Mouse (Mus musculus): ENCODE measurements around the gene Tbl1xr1. TPM values are rescaled to one million over a fixed set of nuclear protein-coding genes. Genes with fewer than 3 reads are reported as not detected.

Gene Tbl1xr1
- 16.9 and 21.4 TPM in 2 replicates for polyA plus RNA-seq (2014; fragmentation: Nextera tagmentation; extraction: Ambion mirVana)

GRCm38 (mm10) chr3:22076561-22076935, at the start of gene Tbl1xr1:
Tbl1xr1 (plus strand) TSS chr3:22076652.
- peaks cover 22% of the 10 kb centered on the region for H3K4me1 ChIP-seq (ENCODE audit: control insufficient read depth, insufficient read depth, low read length)
- H3K4me3 ChIP-seq (ENCODE audit: low read depth, low read length), result peak within 1 kb of the TSS; percentile 73
- H3K36me3 ChIP-seq (ENCODE audit: control insufficient read depth, insufficient read depth, low read length), result no peaks in the 10 kb centered on the region; the same call in 1 of the 2 replicates
- peak within 1 kb of the TSS; percentile 98 for H3K27ac ChIP-seq (ENCODE audit: low read depth, low read length)
- WGBS (ENCODE audit: insufficient replicate concordance), result 1% methylated on average over 24 of the region's 46 CpGs
- H3K4me2 ChIP-seq, result peak within 1 kb of the TSS; percentile 84
- no peaks in the 10 kb centered on the region for H3K9me3 ChIP-seq (replicated peaks; ENCODE audit: control insufficient read depth, low read length)
- peak within 1 kb of the TSS; percentile 97 for H3K9ac ChIP-seq (ENCODE audit: low read depth, low read length)
- H3K27me3 ChIP-seq (ENCODE audit: control insufficient read depth, insufficient read depth, low read length), result no peaks in the 10 kb centered on the region
- ATAC-seq (replicated peaks; ENCODE audit: insufficient number of reproducible peaks, low FRiP score, low TSS enrichment), result peak; percentile 87

- no peak overlapping the region for H3K4me3 ChIP-seq (ENCODE audit: low read depth, low read length)
- 32% methylated on average over 4 of the region's 4 CpGs for WGBS (ENCODE audit: insufficient replicate concordance)
- H3K9ac ChIP-seq (ENCODE audit: low read depth, low read length), result no peak overlapping the region
- H3K36me3 ChIP-seq (ENCODE audit: control insufficient read depth, insufficient read depth, low read length), result no peaks in the 10 kb centered on the region
- H3K4me1 ChIP-seq (ENCODE audit: control insufficient read depth, insufficient read depth, low read length), result no peaks in the 10 kb centered on the region
- ATAC-seq (replicated peaks; ENCODE audit: insufficient number of reproducible peaks, low FRiP score, low TSS enrichment), result no peak
- no peaks in the 10 kb centered on the region for H3K27me3 ChIP-seq (ENCODE audit: control insufficient read depth, insufficient read depth, low read length)
- H3K9me3 ChIP-seq (replicated peaks; ENCODE audit: control insufficient read depth, low read length), result no peaks in the 10 kb centered on the region
- no peak overlapping the region for H3K4me2 ChIP-seq
- no peak overlapping the region for H3K27ac ChIP-seq (ENCODE audit: low read depth, low read length)
These were observed 38.4 kb upstream of the Tbl1xr1 start for GRCm38 (mm10) chr3:22038004-22038403.

- no peaks in the 10 kb centered on the region; the same call in 1 of the 2 replicates for H3K9me3 ChIP-seq (replicated peaks; ENCODE audit: control insufficient read depth, low read length)
- H3K4me2 ChIP-seq, result no peak overlapping the region
- whole genome bisulfite sequencing (ENCODE audit: insufficient replicate concordance), result 86% methylated on average over 8 of the region's 8 CpGs
- no peak overlapping the region for H3K9ac ChIP-seq (ENCODE audit: low read depth, low read length)
- no peak overlapping the region for H3K4me3 ChIP-seq (ENCODE audit: low read depth, low read length)
- no peaks in the 10 kb centered on the region for H3K4me1 ChIP-seq (ENCODE audit: control insufficient read depth, insufficient read depth, low read length)
- no peak for ATAC-seq (replicated peaks; ENCODE audit: insufficient number of reproducible peaks, low FRiP score, low TSS enrichment)
- H3K27ac ChIP-seq (ENCODE audit: low read depth, low read length), result no peak overlapping the region
- H3K36me3 ChIP-seq (ENCODE audit: control insufficient read depth, insufficient read depth, low read length), result no peaks in the 10 kb centered on the region
- H3K27me3 ChIP-seq (ENCODE audit: control insufficient read depth, insufficient read depth, low read length), result no peaks in the 10 kb centered on the region
These were observed 37.2 kb upstream of the Tbl1xr1 start for GRCm38 (mm10) chr3:22039036-22039795.

- Histone ChIP-seq H3K4me3 (ENCODE audit: low read depth, low read length) (no peak overlapping the region), H3K9ac (ENCODE audit: low read depth, low read length) (no peak overlapping the region), H3K4me2 (no peak overlapping the region), H3K9me3 (replicated peaks; ENCODE audit: control insufficient read depth, low read length) (no peaks in the 10 kb centered on the region; the same call in 1 of the 2 replicates), H3K27ac (ENCODE audit: low read depth, low read length) (no peak overlapping the region), H3K4me1 (ENCODE audit: control insufficient read depth, insufficient read depth, low read length) (no peaks in the 10 kb centered on the region), H3K36me3 (ENCODE audit: control insufficient read depth, insufficient read depth, low read length) (no peaks in the 10 kb centered on the region), H3K27me3 (ENCODE audit: control insufficient read depth, insufficient read depth, low read length) (no peaks in the 10 kb centered on the region)
- WGBS (ENCODE audit: insufficient replicate concordance), result 78% methylated on average over 6 of the region's 6 CpGs
- no peak for ATAC-seq (replicated peaks; ENCODE audit: insufficient number of reproducible peaks, low FRiP score, low TSS enrichment)
These were observed 35.8 kb upstream of the Tbl1xr1 start for GRCm38 (mm10) chr3:22040627-22041026.

- Histone ChIP-seq H3K27ac (ENCODE audit: low read depth, low read length) (no peak overlapping the region), H3K4me3 (ENCODE audit: low read depth, low read length) (no peak overlapping the region), H3K36me3 (ENCODE audit: control insufficient read depth, insufficient read depth, low read length) (no peaks in the 10 kb centered on the region), H3K4me1 (ENCODE audit: control insufficient read depth, insufficient read depth, low read length) (no peaks in the 10 kb centered on the region), H3K27me3 (ENCODE audit: control insufficient read depth, insufficient read depth, low read length) (no peaks in the 10 kb centered on the region), H3K4me2 (no peak overlapping the region), H3K9me3 (replicated peaks; ENCODE audit: control insufficient read depth, low read length) (no peaks in the 10 kb centered on the region; the same call in 1 of the 2 replicates), H3K9ac (ENCODE audit: low read depth, low read length) (no peak overlapping the region)
- 84% methylated on average over 14 of the region's 14 CpGs for WGBS (ENCODE audit: insufficient replicate concordance)
- no peak for ATAC-seq (replicated peaks; ENCODE audit: insufficient number of reproducible peaks, low FRiP score, low TSS enrichment)
These were observed 29.2 kb upstream of the Tbl1xr1 start for GRCm38 (mm10) chr3:22047203-22047602.

- no peak for ATAC-seq (replicated peaks; ENCODE audit: insufficient number of reproducible peaks, low FRiP score, low TSS enrichment)
- no peaks in the 10 kb centered on the region for H3K36me3 ChIP-seq (ENCODE audit: control insufficient read depth, insufficient read depth, low read length)
- H3K4me2 ChIP-seq, result no peak overlapping the region
- no peak overlapping the region for H3K9ac ChIP-seq (ENCODE audit: low read depth, low read length)
- no peak overlapping the region for H3K4me3 ChIP-seq (ENCODE audit: low read depth, low read length)
- 81% methylated on average over 4 of the region's 4 CpGs for WGBS (ENCODE audit: insufficient replicate concordance)
- no peak overlapping the region for H3K27ac ChIP-seq (ENCODE audit: low read depth, low read length)
- H3K9me3 ChIP-seq (replicated peaks; ENCODE audit: control insufficient read depth, low read length), result no peaks in the 10 kb centered on the region
- H3K27me3 ChIP-seq (ENCODE audit: control insufficient read depth, insufficient read depth, low read length), result no peaks in the 10 kb centered on the region
- H3K4me1 ChIP-seq (ENCODE audit: control insufficient read depth, insufficient read depth, low read length), result no peaks in the 10 kb centered on the region
These were observed 19.7 kb upstream of the Tbl1xr1 start for GRCm38 (mm10) chr3:22056664-22057328.

- Histone ChIP-seq H3K4me1 (ENCODE audit: control insufficient read depth, insufficient read depth, low read length) (no peaks in the 10 kb centered on the region), H3K27me3 (ENCODE audit: control insufficient read depth, insufficient read depth, low read length) (no peaks in the 10 kb centered on the region), H3K9ac (ENCODE audit: low read depth, low read length) (no peak overlapping the region), H3K9me3 (replicated peaks; ENCODE audit: control insufficient read depth, low read length) (no peaks in the 10 kb centered on the region), H3K4me3 (ENCODE audit: low read depth, low read length) (no peak overlapping the region), H3K27ac (ENCODE audit: low read depth, low read length) (no peak overlapping the region), H3K36me3 (ENCODE audit: control insufficient read depth, insufficient read depth, low read length) (no peaks in the 10 kb centered on the region), H3K4me2 (no peak overlapping the region)
- no peak for ATAC-seq (replicated peaks; ENCODE audit: insufficient number of reproducible peaks, low FRiP score, low TSS enrichment)
- WGBS (ENCODE audit: insufficient replicate concordance), result 78% methylated on average over 7 of the region's 7 CpGs
These were observed 18.1 kb upstream of the Tbl1xr1 start for GRCm38 (mm10) chr3:22058206-22058804.

GRCm38 (mm10) chr3:22061163-22061562, 15.3 kb upstream of the Tbl1xr1 start:
- H3K9me3 ChIP-seq (replicated peaks; ENCODE audit: control insufficient read depth, low read length), result no peaks in the 10 kb centered on the region
- no peak overlapping the region for H3K4me2 ChIP-seq
- no peak overlapping the region for H3K4me3 ChIP-seq (ENCODE audit: low read depth, low read length)
- H3K4me1 ChIP-seq (ENCODE audit: control insufficient read depth, insufficient read depth, low read length), result no peaks in the 10 kb centered on the region
- no peak overlapping the region for H3K9ac ChIP-seq (ENCODE audit: low read depth, low read length)
- H3K27me3 ChIP-seq (ENCODE audit: control insufficient read depth, insufficient read depth, low read length), result no peaks in the 10 kb centered on the region
- 83% methylated on average over 4 of the region's 4 CpGs for WGBS (ENCODE audit: insufficient replicate concordance)
- H3K27ac ChIP-seq (ENCODE audit: low read depth, low read length), result no peak overlapping the region
- ATAC-seq (replicated peaks; ENCODE audit: insufficient number of reproducible peaks, low FRiP score, low TSS enrichment), result no peak
- H3K36me3 ChIP-seq (ENCODE audit: control insufficient read depth, insufficient read depth, low read length), result no peaks in the 10 kb centered on the region

All from heart, embryonic 11.5 days (tissue).